Mouse (Mus musculus) neural tube, embryonic 11.5 days (tissue): Measurements from ENCODE around the gene Glipr2. TPM values are rescaled to one million over a fixed set of nuclear protein-coding genes. Genes with fewer than 3 reads are reported as not detected.

Experiments
- ATAC-seq: fragments of 200-750 bp; cut with Nextera tagmentation; 2 replicates; pipeline ENCODE4 v1.8.0; 2017; ENCODE audit warnings: moderate number of reproducible peaks, mild to moderate bottlenecking, moderate TSS enrichment, moderate library complexity; ENCODE audit not compliant: insufficient read depth, low FRiP score, low TSS enrichment
- DNase-seq: peaks from one replicate; pipeline ENCODE4 v3.0.0-alpha.2; 2015; ENCODE audit warnings: low spot score
- H3K27ac ChIP-seq: fragments of 300-500 bp; sonication (generic); 2 replicates; pipeline ENCODE4 v1.5.1; 2014; ENCODE audit warnings: low read depth, mild to moderate bottlenecking, low read length
- H3K27me3 ChIP-seq: fragments of 300-500 bp; sonication (generic); 2 replicates; pipeline ENCODE4 v1.6.1; 2014; ENCODE audit warnings: mild to moderate bottlenecking, low read length, mixed read lengths; ENCODE audit not compliant: control insufficient read depth, insufficient read depth
- H3K36me3 ChIP-seq: fragments of 300-500 bp; sonication (generic); 2 replicates; pipeline ENCODE4 v1.6.1; 2014; ENCODE audit warnings: mild to moderate bottlenecking, low read length, moderate library complexity, mixed read lengths; ENCODE audit not compliant: control insufficient read depth, insufficient read depth
- H3K4me1 ChIP-seq: fragments of 300-500 bp; sonication (generic); 2 replicates; pipeline ENCODE4 v1.6.1; 2014; ENCODE audit warnings: low read length, mixed read lengths; ENCODE audit not compliant: control insufficient read depth, insufficient read depth
- H3K4me2 ChIP-seq: fragments of 300-500 bp; sonication (generic); 2 replicates; pipeline ENCODE4 v1.6.1; 2014; ENCODE audit warnings: low read depth, mild to moderate bottlenecking, moderate library complexity
- H3K4me3 ChIP-seq: fragments of 300-500 bp; sonication (generic); 2 replicates; pipeline ENCODE4 v1.5.1; 2014; ENCODE audit warnings: low read depth, low read length
- H3K9ac ChIP-seq: fragments of 300-500 bp; sonication (generic); 2 replicates; pipeline ENCODE4 v1.6.1; 2014; ENCODE audit warnings: mild to moderate bottlenecking, low read length
- H3K9me3 ChIP-seq: fragments of 300-500 bp; sonication (generic); 2 replicates; pipeline ENCODE4 v1.6.1; 2016; ENCODE audit warnings: low read length; ENCODE audit not compliant: control insufficient read depth
- WGBS: fragments of 180-500 bp; shearing (Covaris S2); extraction: QIAGEN DNeasy Blood & Tissue Kit; methylation state at CpG from one replicate; pipeline ENCODE4 v1.1.7; 2014; 5-methylcytosine and 5-hydroxymethylcytosine counted together
- polyA plus RNA-seq: library from polyadenylated mRNA; unstranded; fragments of >200 nt; fragmentation: Nextera tagmentation; extraction: Ambion mirVana; gene quantifications from 2 replicates; pipeline ENCODE4 v1.2.1, GENCODE M21; 2014

Gene Glipr2
- polyA plus RNA-seq, 1 experiment from 2014 or later: 109 TPM

DNA sequence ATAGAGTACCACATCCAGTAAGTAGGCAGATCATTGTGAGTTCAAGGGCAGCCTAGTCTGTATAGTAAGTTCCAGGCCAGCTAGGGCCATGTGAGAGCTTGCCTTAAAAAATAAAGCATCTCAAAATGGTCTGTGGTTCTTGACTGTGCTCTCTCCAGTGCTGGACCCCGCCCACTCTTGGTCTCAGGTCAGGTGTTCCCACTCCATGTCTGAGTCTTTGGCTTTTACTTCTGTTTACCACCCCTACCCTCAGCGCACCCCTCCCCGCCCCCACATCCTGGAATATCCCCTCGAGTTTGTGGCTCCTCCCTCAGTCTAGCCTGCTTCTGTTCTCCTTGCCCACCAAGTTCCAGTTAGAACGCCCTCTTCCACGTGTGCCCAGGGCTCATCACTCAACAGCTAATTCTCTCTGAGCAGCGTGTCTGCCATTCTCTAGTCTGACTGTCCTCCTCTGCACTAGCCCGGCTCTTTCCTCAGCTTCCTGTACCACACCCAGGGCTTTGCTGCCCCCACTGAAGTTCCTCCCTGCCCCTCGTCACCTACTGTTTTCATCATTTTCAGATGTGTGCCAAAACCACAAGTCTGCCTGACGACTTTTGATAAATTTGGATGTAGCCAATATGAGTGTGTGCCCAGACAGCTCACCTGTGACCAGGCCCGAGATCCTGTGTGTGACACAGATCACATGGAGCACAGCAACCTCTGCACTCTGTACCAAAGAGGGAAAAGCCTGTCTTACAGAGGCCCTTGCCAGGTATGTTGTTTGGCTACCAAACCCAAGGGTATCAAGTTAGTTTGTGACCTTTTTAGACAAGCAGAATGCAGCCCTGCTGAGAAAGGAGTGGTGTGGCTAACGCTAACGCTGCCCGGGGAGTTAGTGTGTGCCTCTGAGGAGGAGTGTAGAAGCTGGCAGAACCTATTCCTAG, 20.2 kb upstream of the Glipr2 start:
- Histone ChIP-seq H3K4me1 (no peaks in the 10 kb centered on the region), H3K9me3 (no peaks in the 10 kb centered on the region), H3K36me3 (peaks cover 6% of the 10 kb centered on the region), H3K27me3 (no peaks in the 10 kb centered on the region), H3K27ac (no peak overlapping the region), H3K9ac (no peak overlapping the region), H3K4me2 (no peak overlapping the region), H3K4me3 (no peak overlapping the region)
- DNase-seq: no peak
- no peak for ATAC-seq
- WGBS: 82% methylated on average over 14 of the region's 14 CpGs

DNA sequence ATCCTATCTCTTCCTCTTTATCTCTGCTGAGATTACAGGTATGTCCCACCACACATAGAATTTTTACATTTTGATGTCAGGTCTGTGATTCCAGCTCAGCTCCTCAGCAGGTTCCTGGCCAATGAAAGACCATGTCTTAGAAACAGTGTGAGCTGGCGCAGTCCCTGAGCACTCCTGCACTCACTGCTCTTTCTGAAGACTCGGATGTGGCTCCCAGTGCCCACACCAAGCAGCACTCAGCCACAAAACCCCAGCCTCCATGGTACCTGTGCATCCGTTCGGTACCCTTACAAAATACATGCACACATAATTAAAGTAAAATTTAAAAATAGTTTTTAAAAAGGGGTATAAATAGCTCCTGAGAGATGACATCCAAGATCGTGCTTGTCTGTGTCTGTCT, 15.9 kb upstream of the Glipr2 start:
- no peaks in the 10 kb centered on the region for H3K9me3 ChIP-seq
- H3K27ac ChIP-seq: no peak overlapping the region
- WGBS: 92% methylated on average over 5 of the region's 5 CpGs
- H3K27me3 ChIP-seq: no peaks in the 10 kb centered on the region
- H3K9ac ChIP-seq: no peak overlapping the region
- DNase-seq: no peak
- no peak overlapping the region for H3K4me2 ChIP-seq
- no peak overlapping the region for H3K4me3 ChIP-seq
- peaks cover 9% of the 10 kb centered on the region for H3K36me3 ChIP-seq
- no peaks in the 10 kb centered on the region for H3K4me1 ChIP-seq
- ATAC-seq: no peak

DNA sequence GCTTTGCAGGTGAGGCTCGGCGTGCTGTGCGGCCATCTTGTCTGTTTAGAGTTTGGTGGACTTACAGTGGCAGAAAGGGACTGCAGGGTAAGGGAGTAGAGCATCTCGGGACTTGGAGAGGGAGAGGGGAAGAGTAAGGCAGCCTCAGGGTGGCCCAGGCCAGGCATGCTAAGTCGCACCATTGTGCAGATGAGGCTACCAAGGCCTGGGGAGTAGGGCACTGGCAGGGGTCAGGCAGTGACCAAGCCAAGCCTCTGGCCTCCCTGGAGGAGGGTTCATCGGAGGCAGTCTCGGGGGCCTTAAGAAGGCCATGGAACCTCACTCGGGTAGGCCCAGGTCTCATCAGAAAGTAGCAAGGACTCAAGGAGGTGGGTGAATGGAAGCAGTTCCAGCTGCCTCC, 14.8 kb upstream of the Glipr2 start:
- Histone ChIP-seq H3K27me3 (no peaks in the 10 kb centered on the region), H3K4me3 (no peak overlapping the region), H3K4me1 (no peaks in the 10 kb centered on the region), H3K9me3 (no peaks in the 10 kb centered on the region), H3K4me2 (no peak overlapping the region), H3K9ac (no peak overlapping the region), H3K27ac (no peak overlapping the region), H3K36me3 (peaks cover 9% of the 10 kb centered on the region)
- 86% methylated on average over 8 of the region's 8 CpGs for whole genome bisulfite sequencing
- DNase-seq (no peak), ATAC-seq (no peak)

DNA sequence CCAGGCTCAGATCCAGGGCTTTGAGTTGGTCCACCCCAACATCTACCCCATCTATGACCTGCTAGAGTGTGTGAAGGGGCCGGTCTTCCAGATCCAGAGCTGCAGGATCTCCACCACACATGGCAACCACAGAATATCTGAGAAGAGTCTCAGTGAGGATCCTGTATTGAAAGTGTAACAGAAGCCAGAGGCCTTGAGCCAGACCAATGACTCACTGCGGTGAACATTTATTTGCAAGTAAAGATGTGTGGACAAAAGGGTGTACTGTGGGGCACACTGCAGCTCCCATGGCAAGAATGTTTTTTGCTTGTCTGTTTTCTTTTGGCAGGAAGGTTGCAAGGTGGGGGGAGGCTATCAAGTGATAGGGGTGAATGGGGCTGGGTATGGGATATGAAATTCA, 9.6 kb upstream of the Glipr2 start:
- DNase-seq (no peak), ATAC-seq (no peak)
- no peak overlapping the region for H3K4me2 ChIP-seq
- H3K36me3 ChIP-seq: peaks cover 4% of the 10 kb centered on the region
- 95% methylated on average over 2 of the region's 2 CpGs for WGBS
- H3K4me1 ChIP-seq: no peaks in the 10 kb centered on the region
- H3K27me3 ChIP-seq: no peaks in the 10 kb centered on the region
- no peak overlapping the region for H3K27ac ChIP-seq
- H3K9ac ChIP-seq: no peak overlapping the region
- no peaks in the 10 kb centered on the region for H3K9me3 ChIP-seq
- no peak overlapping the region for H3K4me3 ChIP-seq

DNA sequence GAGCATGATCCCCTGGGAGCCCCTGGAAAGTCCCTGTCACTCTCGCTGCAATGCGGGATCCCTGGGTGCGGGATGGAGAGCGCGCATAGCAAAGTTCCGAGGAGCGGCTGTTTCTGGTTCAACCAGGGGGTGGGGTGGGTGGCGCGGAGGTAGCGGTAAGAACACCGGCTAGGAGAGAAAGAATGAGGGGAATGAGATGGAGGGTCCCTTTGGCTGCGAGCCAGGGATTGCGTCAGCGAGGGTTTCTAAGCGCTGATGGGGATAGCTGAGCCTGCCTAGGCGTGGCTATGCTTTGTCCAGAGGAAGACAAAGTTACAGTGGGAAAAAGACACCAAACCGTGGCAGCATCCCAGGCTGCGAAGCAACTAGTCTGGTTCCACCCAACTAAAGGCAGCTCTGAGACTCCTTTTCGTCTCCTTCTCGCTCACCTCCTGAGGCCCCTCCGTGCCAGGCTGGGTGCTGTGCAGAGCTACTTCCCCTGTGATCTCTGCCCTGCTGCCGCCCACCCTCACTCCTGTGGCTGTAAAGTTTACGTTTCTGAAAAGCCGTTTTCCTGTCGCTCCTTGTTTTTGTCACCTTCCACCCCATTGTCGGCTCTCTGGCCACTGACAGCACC, 753 bp downstream of the Glipr2 start:
- 0% methylated on average over 26 of the region's 26 CpGs for WGBS
- ATAC-seq (peak; percentile 87), DNase-seq (peak; percentile 89)
- Histone ChIP-seq H3K27ac (peak overlapping the region; percentile 70), H3K27me3 (no peaks in the 10 kb centered on the region), H3K4me3 (peak overlapping the region; percentile 77), H3K4me1 (peaks cover 15% of the 10 kb centered on the region), H3K4me2 (peak overlapping the region; percentile 92), H3K36me3 (no peaks in the 10 kb centered on the region), H3K9me3 (no peaks in the 10 kb centered on the region), H3K9ac (peak overlapping the region; percentile 85)

DNA sequence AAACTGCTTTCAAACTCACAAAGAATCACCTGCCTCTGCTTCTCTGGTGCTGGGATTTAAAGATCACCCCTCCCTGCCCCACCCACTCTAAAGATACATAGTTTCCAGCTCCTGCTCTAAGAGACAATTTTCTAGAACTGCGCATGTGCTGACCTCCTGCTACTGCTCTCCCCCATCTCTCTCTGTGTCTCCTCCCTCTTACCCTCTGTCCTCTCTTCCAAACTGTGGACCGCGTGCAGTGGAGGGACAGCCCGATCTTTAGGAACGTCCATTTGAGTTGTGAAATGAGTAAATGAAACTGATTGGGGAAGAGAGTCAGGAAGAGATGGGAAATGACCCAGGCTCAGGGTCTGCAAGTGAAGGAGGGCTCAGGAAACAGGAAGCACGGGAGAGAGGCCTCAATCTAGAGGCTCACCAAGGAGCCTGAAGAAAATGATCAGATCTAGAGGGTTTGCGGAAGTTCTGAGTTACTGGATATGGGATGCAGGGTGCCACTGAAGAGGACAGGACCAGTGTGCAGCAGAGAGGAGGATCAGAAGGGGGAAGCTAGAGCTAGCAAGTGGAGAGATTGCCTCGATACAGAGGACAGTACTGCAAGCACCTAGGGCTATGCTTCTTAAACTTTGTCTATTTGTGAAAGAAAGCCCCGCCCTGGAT, 2.5 kb downstream of the Glipr2 start:
- no peaks in the 10 kb centered on the region for H3K9me3 ChIP-seq
- H3K27ac ChIP-seq: no peak overlapping the region
- no peak overlapping the region for H3K4me3 ChIP-seq
- WGBS: 68% methylated on average over 9 of the region's 9 CpGs
- H3K4me2 ChIP-seq: peak overlapping the region; percentile 12; the same call in 1 of the 2 replicates
- ATAC-seq (no peak), DNase-seq (no peak)
- H3K27me3 ChIP-seq: no peaks in the 10 kb centered on the region
- H3K4me1 ChIP-seq: peaks cover 15% of the 10 kb centered on the region
- no peaks in the 10 kb centered on the region for H3K36me3 ChIP-seq
- H3K9ac ChIP-seq: no peak overlapping the region

DNA sequence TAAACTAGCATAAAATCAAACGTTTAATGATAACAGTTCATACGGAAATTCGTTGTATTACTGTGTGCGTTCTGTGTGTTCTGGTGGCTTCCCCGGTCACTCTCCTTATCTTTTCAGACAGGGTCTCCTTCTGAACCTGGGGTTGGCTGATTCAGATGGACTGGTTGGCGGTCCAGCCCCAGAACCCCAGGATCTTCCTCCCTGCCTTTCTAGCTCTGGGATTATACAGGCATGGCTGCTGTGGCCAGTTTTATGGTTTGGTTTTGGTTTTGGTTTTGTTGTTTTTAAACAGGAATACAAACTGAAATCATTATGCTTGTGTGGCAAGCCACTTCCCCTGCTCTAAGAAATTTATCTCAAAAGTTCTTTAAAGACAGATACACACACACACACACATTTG, 3.0 kb downstream of the Glipr2 start:
- 90% methylated on average over 6 of the region's 6 CpGs for WGBS
- Histone ChIP-seq H3K4me2 (no peak overlapping the region; the same call in 1 of the 2 replicates), H3K27me3 (no peaks in the 10 kb centered on the region)

DNA sequence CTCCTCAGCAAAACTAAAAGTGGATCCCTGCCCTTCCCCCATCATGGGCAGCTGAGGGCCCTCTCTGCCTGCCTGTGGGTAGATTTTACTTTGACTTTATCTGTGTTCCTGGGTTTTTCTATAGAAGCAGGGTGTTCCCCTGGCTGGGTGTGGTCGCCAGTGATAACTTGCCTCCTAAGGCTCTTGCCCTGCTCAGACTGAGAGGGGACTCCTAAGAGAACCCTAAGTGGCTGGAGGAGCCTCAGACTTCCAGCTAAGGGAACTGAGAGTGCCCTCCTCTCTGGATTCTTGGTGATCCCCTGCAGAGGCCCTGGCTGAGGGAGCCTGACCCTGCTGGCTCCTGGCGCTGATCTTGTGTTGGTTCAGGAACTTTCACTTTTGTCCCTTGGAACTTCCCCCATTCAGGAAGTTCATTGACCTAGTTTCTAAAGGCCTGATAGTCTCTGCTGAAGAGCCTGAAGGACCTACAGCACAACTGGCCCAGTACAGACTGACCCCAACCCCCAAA, 7.2 kb downstream of the Glipr2 start:
- H3K4me2 ChIP-seq: no peak overlapping the region
- ATAC-seq (no peak), DNase-seq (no peak)
- no peak overlapping the region for H3K27ac ChIP-seq
- H3K9ac ChIP-seq: no peak overlapping the region
- H3K27me3 ChIP-seq: no peaks in the 10 kb centered on the region
- H3K4me3 ChIP-seq: no peak overlapping the region
- 62% methylated on average over 2 of the region's 2 CpGs for WGBS
- H3K9me3 ChIP-seq: no peaks in the 10 kb centered on the region
- peaks cover 12% of the 10 kb centered on the region for H3K4me1 ChIP-seq
- H3K36me3 ChIP-seq: no peaks in the 10 kb centered on the region

More for the DNA sequence above, 3.0 kb downstream of the Glipr2 start:
- Histone ChIP-seq H3K9ac (no peak overlapping the region), H3K9me3 (no peaks in the 10 kb centered on the region), H3K36me3 (no peaks in the 10 kb centered on the region), H3K4me3 (no peak overlapping the region), H3K4me1 (peaks cover 15% of the 10 kb centered on the region), H3K27ac (no peak overlapping the region)
- ATAC-seq: no peak
- DNase-seq: no peak
